Mouse (Mus musculus) embryonic facial prominence, embryonic 11.5 days (tissue): Measurements from ENCODE around the gene Kctd14. TPM values are rescaled to one million over a fixed set of nuclear protein-coding genes. Genes with fewer than 3 reads are reported as not detected.
A peak's percentile ranks its signal among the peaks of the same experiment; 100 is the strongest.

ENCODE experiments used
- ATAC-seq: fragments of 200-750 bp; cut with Nextera tagmentation; replicated peaks from 2 replicates; pipeline ENCODE4 v1.8.0; 2017; ENCODE audit warnings: low read depth; ENCODE audit not compliant: insufficient number of reproducible peaks, low FRiP score, low TSS enrichment
- DNase-seq: peaks from one replicate; pipeline ENCODE4 v3.0.0-alpha.2; 2015; ENCODE audit warnings: low spot score
- H3K27ac ChIP-seq: fragments of 300-500 bp; sonication (generic); replicated peaks from 2 replicates; pipeline ENCODE4 v1.5.1; 2014; ENCODE audit warnings: mild to moderate bottlenecking, low read depth, low read length, control low read depth
- H3K27me3 ChIP-seq: fragments of 300-500 bp; sonication (generic); 2 replicates; pipeline ENCODE4 v1.6.1; 2014; ENCODE audit warnings: mild to moderate bottlenecking, low read length, moderate library complexity, mixed read lengths; ENCODE audit not compliant: control insufficient read depth, insufficient read depth
- H3K36me3 ChIP-seq: fragments of 300-500 bp; sonication (generic); replicated peaks from 2 replicates; pipeline ENCODE4 v1.6.1; 2014; ENCODE audit warnings: low read depth, mild to moderate bottlenecking, low read length, moderate library complexity, mixed read lengths; ENCODE audit not compliant: control insufficient read depth, insufficient read depth
- H3K4me1 ChIP-seq: fragments of 300-500 bp; sonication (generic); 2 replicates; pipeline ENCODE4 v1.6.1; 2014; ENCODE audit warnings: low read length, mixed read lengths; ENCODE audit not compliant: control insufficient read depth, insufficient read depth
- H3K4me2 ChIP-seq: fragments of 300-500 bp; sonication (generic); 2 replicates; pipeline ENCODE4 v1.6.1; 2014; ENCODE audit warnings: low read depth, mild to moderate bottlenecking, control low read depth, low read length, moderate library complexity
- H3K4me3 ChIP-seq: fragments of 300-500 bp; sonication (generic); 2 replicates; pipeline ENCODE4 v1.5.1; 2014; ENCODE audit warnings: low read depth, low read length, control low read depth
- H3K9ac ChIP-seq: fragments of 300-500 bp; sonication (generic); replicated peaks from 2 replicates; pipeline ENCODE4 v1.6.1; 2014; ENCODE audit warnings: mild to moderate bottlenecking, control low read depth, low read length
- H3K9me3 ChIP-seq: fragments of 300-500 bp; sonication (generic); replicated peaks from 2 replicates; pipeline ENCODE4 v1.6.1; 2016; ENCODE audit warnings: mild to moderate bottlenecking, low read length, inconsistent platforms, mixed read lengths; ENCODE audit not compliant: control insufficient read depth
- WGBS: fragments of 180-500 bp; shearing (Covaris S2); extraction: QIAGEN DNeasy Blood & Tissue Kit; methylation state at CpG from one replicate; pipeline ENCODE4 v1.1.7; 2014; 5-methylcytosine and 5-hydroxymethylcytosine counted together
- polyA plus RNA-seq: library from polyadenylated mRNA; unstranded; fragments of >200 nt; fragmentation: Nextera tagmentation; extraction: Ambion mirVana; gene quantifications from 2 replicates; pipeline ENCODE4 v1.2.1, GENCODE M21; 2014

The Kctd14 gene
- polyA plus RNA-seq, 1 experiment from 2014 or later, result 0.55 TPM

GRCm38 (mm10) chr7:97416906-97417777 lies 34.0 kb upstream of the Kctd14 start, which contains the start of gene Thrsp:
TSS of gene Thrsp (minus strand) at chr7:97417730.
- Histone ChIP-seq H3K4me1 (no peaks in the 10 kb centered on the region), H3K27ac (no peak within 1 kb of the TSS), H3K9me3 (no peaks in the 10 kb centered on the region), H3K4me3 (no peak within 1 kb of the TSS), H3K27me3 (no peaks in the 10 kb centered on the region), H3K9ac (no peak within 1 kb of the TSS), H3K4me2 (no peak within 1 kb of the TSS), H3K36me3 (no peaks in the 10 kb centered on the region)
- 84% methylated on average over 25 of the region's 25 CpGs for WGBS
- ATAC-seq, result no peak
- DNase-seq, result no peak

DNA sequence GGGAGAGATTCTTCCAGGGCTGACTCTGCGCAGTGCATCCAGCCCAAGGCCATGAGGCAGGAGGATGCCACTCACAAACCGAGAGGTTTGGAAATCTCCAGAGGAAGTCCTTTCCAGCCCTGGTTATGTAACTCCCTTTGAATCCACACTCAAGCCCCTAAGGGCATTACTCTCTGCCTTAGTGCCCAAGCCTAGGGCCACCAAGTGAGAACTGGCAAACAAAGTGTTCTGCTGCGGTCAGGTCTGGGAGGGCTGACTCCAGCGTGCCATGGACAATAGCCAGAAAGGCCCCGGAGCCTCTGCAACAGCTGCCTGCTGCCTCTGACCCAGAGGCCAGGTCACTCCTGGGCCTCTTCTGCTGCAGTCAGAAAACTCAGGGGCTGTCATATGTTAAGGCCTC lies 32.4 kb upstream of the Kctd14 start:
- Histone ChIP-seq H3K27me3 (no peaks in the 10 kb centered on the region), H3K9me3 (no peaks in the 10 kb centered on the region), H3K9ac (no peak overlapping the region), H3K4me3 (no peak overlapping the region), H3K4me2 (no peak overlapping the region), H3K27ac (no peak overlapping the region), H3K36me3 (no peaks in the 10 kb centered on the region), H3K4me1 (no peaks in the 10 kb centered on the region)
- whole genome bisulfite sequencing, result 63% methylated on average over 5 of the region's 5 CpGs
- ATAC-seq (no peak), DNase-seq (no peak)

DNA sequence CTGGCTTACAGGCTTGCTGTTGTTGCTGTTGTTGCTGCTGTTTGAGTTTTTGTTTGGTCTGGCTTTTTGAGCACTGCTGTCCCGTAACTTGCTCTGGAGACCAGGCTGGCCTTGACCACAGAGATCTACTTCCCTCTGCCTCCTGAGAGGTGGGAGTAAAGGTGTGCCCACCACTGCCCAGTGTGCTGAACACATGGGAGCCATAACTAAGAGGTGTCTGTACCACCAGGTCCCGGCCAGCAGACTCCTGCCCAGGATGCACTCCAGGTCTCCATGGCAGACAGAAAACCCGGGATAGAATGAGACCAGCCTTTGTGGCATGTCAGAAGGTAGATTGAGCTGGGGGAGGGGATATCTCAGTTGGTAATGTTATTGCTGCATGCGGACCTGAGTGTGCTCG lies 32.0 kb upstream of the Kctd14 start:
- Histone ChIP-seq H3K36me3 (no peaks in the 10 kb centered on the region), H3K27ac (no peak overlapping the region), H3K9me3 (no peaks in the 10 kb centered on the region), H3K9ac (no peak overlapping the region), H3K4me1 (no peaks in the 10 kb centered on the region), H3K27me3 (no peaks in the 10 kb centered on the region), H3K4me2 (no peak overlapping the region), H3K4me3 (no peak overlapping the region)
- 81% methylated on average over 5 of the region's 5 CpGs for WGBS
- DNase-seq, result no peak
- ATAC-seq, result no peak

DNA sequence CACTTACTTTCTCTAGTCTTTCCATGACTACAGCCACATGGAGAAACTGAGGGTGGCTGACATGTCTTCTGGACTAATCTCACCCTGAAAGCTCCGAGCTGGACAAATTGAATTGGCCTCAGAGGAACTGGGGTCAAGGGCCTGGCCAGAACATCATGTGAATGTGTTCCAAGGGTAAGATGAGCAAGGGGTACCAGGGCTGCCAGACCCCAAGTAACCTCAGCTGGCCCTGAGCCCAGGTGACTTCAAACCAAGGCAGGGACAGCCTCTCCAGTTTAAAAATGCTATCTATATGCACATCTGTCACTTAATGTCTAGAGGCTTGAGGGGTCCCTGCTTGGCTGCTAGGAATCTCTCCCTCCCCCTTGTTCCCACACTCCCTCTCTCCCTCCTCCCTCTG lies 30.7 kb upstream of the Kctd14 start:
- no peak overlapping the region for H3K4me2 ChIP-seq
- DNase-seq, result no peak
- H3K36me3 ChIP-seq, result no peaks in the 10 kb centered on the region
- H3K9ac ChIP-seq, result no peak overlapping the region
- 36% methylated on average over 1 of the region's 1 CpGs for WGBS
- H3K4me3 ChIP-seq, result no peak overlapping the region
- H3K27me3 ChIP-seq, result no peaks in the 10 kb centered on the region
- H3K27ac ChIP-seq, result no peak overlapping the region
- H3K4me1 ChIP-seq, result no peaks in the 10 kb centered on the region
- no peaks in the 10 kb centered on the region for H3K9me3 ChIP-seq
- no peak for ATAC-seq

GRCm38 (mm10) chr7:97420958-97421651 lies 30.0 kb upstream of the Kctd14 start:
- DNase-seq (no peak), ATAC-seq (no peak)
- H3K36me3 ChIP-seq, result no peaks in the 10 kb centered on the region
- H3K4me1 ChIP-seq, result no peaks in the 10 kb centered on the region
- no peak overlapping the region for H3K27ac ChIP-seq
- no peaks in the 10 kb centered on the region for H3K9me3 ChIP-seq
- H3K9ac ChIP-seq, result no peak overlapping the region
- H3K4me2 ChIP-seq, result no peak overlapping the region
- WGBS, result 83% methylated on average over 8 of the region's 8 CpGs
- H3K4me3 ChIP-seq, result no peak overlapping the region
- no peaks in the 10 kb centered on the region for H3K27me3 ChIP-seq

DNA sequence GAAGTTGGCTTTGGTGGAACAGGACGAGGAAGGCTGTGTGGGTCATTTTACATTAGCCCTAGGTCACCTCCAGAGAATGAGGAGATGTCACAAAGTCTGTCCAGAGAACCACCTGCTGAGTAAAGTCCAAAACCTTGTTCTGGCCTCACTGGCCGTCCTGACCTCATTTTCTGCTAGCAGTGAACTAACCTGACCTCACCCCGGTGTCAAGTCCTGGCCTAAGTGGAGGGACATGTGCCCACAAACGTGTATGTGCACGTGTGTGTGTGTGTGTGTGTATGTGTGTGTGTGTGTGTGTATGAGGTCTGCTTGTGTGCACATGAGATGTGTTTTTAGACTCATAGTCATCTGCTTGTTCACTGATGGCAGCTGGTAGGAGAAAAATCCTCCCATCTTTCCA lies 27.4 kb upstream of the Kctd14 start:
- Histone ChIP-seq H3K9me3 (no peaks in the 10 kb centered on the region), H3K36me3 (no peaks in the 10 kb centered on the region), H3K27me3 (no peaks in the 10 kb centered on the region), H3K4me1 (no peaks in the 10 kb centered on the region), H3K4me3 (no peak overlapping the region), H3K9ac (no peak overlapping the region), H3K4me2 (no peak overlapping the region), H3K27ac (no peak overlapping the region)
- WGBS, result 59% methylated on average over 5 of the region's 5 CpGs
- DNase-seq, result no peak
- ATAC-seq, result no peak

GRCm38 (mm10) chr7:97424621-97425245 lies 26.4 kb upstream of the Kctd14 start:
- no peak overlapping the region for H3K9ac ChIP-seq

GRCm38 (mm10) chr7:97426566-97426965 lies 24.6 kb upstream of the Kctd14 start:
- no peak overlapping the region for H3K27ac ChIP-seq
- no peak overlapping the region for H3K4me3 ChIP-seq
- WGBS, result 74% methylated on average over 6 of the region's 6 CpGs
- ATAC-seq (no peak), DNase-seq (no peak)
- no peaks in the 10 kb centered on the region for H3K36me3 ChIP-seq
- no peak overlapping the region for H3K9ac ChIP-seq
- H3K4me2 ChIP-seq, result no peak overlapping the region
- H3K9me3 ChIP-seq, result no peaks in the 10 kb centered on the region
- H3K27me3 ChIP-seq, result no peaks in the 10 kb centered on the region
- H3K4me1 ChIP-seq, result no peaks in the 10 kb centered on the region; the same call in 1 of the 2 replicates

More at GRCm38 (mm10) chr7:97424621-97425245, 26.4 kb upstream of the Kctd14 start:
- WGBS, result 7% methylated on average over 12 of the region's 12 CpGs
- ATAC-seq (peak; percentile 68), DNase-seq (peak; percentile 92)
- Histone ChIP-seq H3K4me3 (no peak overlapping the region), H3K9me3 (no peaks in the 10 kb centered on the region), H3K27ac (no peak overlapping the region), H3K4me1 (no peaks in the 10 kb centered on the region; the same call in 1 of the 2 replicates), H3K36me3 (no peaks in the 10 kb centered on the region), H3K27me3 (no peaks in the 10 kb centered on the region), H3K4me2 (no peak overlapping the region)
